18 mouse cellular contexts compared by ENCODE assay signal in genomic region chr10:40419841-40420240, GRCm38 (mm10).
DNase-seq lines count a peak whose midpoint lies in the region; ATAC-seq and TF ChIP-seq lines count a peak whose summit lies in the region.
"Had no signal": no experiment of that assay in that cellular context is flagged by ENCODE, and none has a peak within 500 bp of the region (broad histone marks: within the 10 kb centered on the region; RNA-seq: fewer than 3 reads in every experiment).

No protein-coding gene starts in this region.

- no peaks in the 10 kb centered on the region for H3K36me3 ChIP-seq in ES-Bruce4 (ENCODE audit: control insufficient read depth, insufficient read depth, low read length, poor library complexity, severe bottlenecking)
- no peaks in the 10 kb centered on the region for H3K36me3 ChIP-seq in intestine, embryonic 16.5 days (ENCODE audit: control insufficient read depth, insufficient read depth, low read length)
- no peaks in the 10 kb centered on the region for H3K36me3 ChIP-seq in intestine, embryonic 15.5 days
- H3K36me3 ChIP-seq: embryonic facial prominence, embryonic 10.5 days; forebrain, embryonic 12.5 days; heart, embryonic 12.5 days; hindbrain, embryonic 13.5 days; midbrain, embryonic 12.5 days; neural tube, embryonic 13.5 days had no signal

- TF ChIP-seq EP300 in ES-Bruce4 (IDR thresholded peaks at IDR 0.05; ENCODE audit: insufficient read depth, low read depth, low read length): peak; percentile 41; the same call in 1 of the 2 replicates

- DNase-seq in CD4-positive, CD25-positive, alpha-beta regulatory T cell, adult 2 months (ENCODE audit: low read depth, low spot score): peak; percentile 76
- DNase-seq in thymus, postnatal 25 days: peak; percentile 72
- DNase-seq in urinary bladder, adult 2 months (ENCODE audit: low spot score): no peak
- DNase-seq: cerebellum, adult 18-20 months; gastrocnemius, adult 2 months; heart, postnatal 14 days; kidney, adult 11 months had no signal

- no peak overlapping the region for H3K4me2 ChIP-seq in intestine, embryonic 16.5 days (ENCODE audit: low read depth, low read length)
- H3K4me2 ChIP-seq in intestine, embryonic 15.5 days (replicated peaks): no peak overlapping the region
- H3K4me2 ChIP-seq: forebrain, embryonic 12.5 days; heart, embryonic 12.5 days; hindbrain, embryonic 13.5 days; midbrain, embryonic 12.5 days; neural tube, embryonic 13.5 days had no signal

- no peak for TF ChIP-seq POLR2A in ES-Bruce4 (IDR thresholded peaks at IDR 0.05; ENCODE audit: insufficient read depth, low read length)

- H3K27ac ChIP-seq in ES-Bruce4 (ENCODE audit: insufficient read depth, low read length): no peak overlapping the region
- H3K27ac ChIP-seq in intestine, embryonic 16.5 days (ENCODE audit: low read length): no peak overlapping the region
- H3K27ac ChIP-seq in intestine, embryonic 15.5 days: no peak overlapping the region
- H3K27ac ChIP-seq: embryonic facial prominence, embryonic 10.5 days; forebrain, embryonic 12.5 days; gastrocnemius, adult 2 months; hindbrain, embryonic 13.5 days; liver, embryonic 14.5 days; midbrain, embryonic 12.5 days; neural tube, embryonic 13.5 days had no signal

- no peaks in the 10 kb centered on the region for H3K9me3 ChIP-seq in ES-Bruce4 (replicated peaks; ENCODE audit: control insufficient read depth, insufficient read depth, low read length, poor library complexity, severe bottlenecking)
- H3K9me3 ChIP-seq in intestine, embryonic 16.5 days (ENCODE audit: control insufficient read depth, low read length): no peaks in the 10 kb centered on the region
- no peaks in the 10 kb centered on the region for H3K9me3 ChIP-seq in intestine, embryonic 15.5 days
- H3K9me3 ChIP-seq: embryonic facial prominence, embryonic 10.5 days; forebrain, embryonic 12.5 days; heart, embryonic 12.5 days; hindbrain, embryonic 13.5 days; midbrain, embryonic 12.5 days; neural tube, embryonic 13.5 days had no signal

- TF ChIP-seq CTCF in ES-Bruce4 (IDR thresholded peaks at IDR 0.05; ENCODE audit: low read depth, low read length): no peak

- no peaks in the 10 kb centered on the region for H3K4me1 ChIP-seq in ES-Bruce4 (ENCODE audit: control insufficient read depth, insufficient read depth, low read length)
- H3K4me1 ChIP-seq in intestine, embryonic 16.5 days (ENCODE audit: control insufficient read depth, insufficient read depth, low read length): peaks cover 5% of the 10 kb centered on the region; the same call in 1 of the 2 replicates
- H3K4me1 ChIP-seq in intestine, embryonic 15.5 days (replicated peaks): peaks cover 8% of the 10 kb centered on the region; the same call in 1 of the 2 replicates

- 66% methylated on average over 4 of the region's 4 CpGs for WGBS in intestine, embryonic 16.5 days
- WGBS in intestine, embryonic 15.5 days: 69% methylated on average over 4 of the region's 4 CpGs

- peak; percentile 39; the same call in 1 of the 2 replicates for ATAC-seq in neutrophil, adult 5-6 weeks (ENCODE audit: extremely low read depth, insufficient number of reproducible peaks, low FRiP score, poor library complexity, severe bottlenecking)
- ATAC-seq in intestine, embryonic 16.5 days: no peak
- ATAC-seq in intestine, embryonic 15.5 days: no peak

- no peak overlapping the region for H3K9ac ChIP-seq in ES-Bruce4 (ENCODE audit: low read depth, poor library complexity, severe bottlenecking)
- H3K9ac ChIP-seq in intestine, embryonic 16.5 days (ENCODE audit: low read depth, low read length): no peak overlapping the region
- H3K9ac ChIP-seq in intestine, embryonic 15.5 days: no peak overlapping the region
- H3K9ac ChIP-seq: forebrain, embryonic 12.5 days; heart, embryonic 12.5 days; hindbrain, embryonic 13.5 days; liver, embryonic 14.5 days; midbrain, embryonic 12.5 days; neural tube, embryonic 13.5 days had no signal

- no peaks in the 10 kb centered on the region for H3K27me3 ChIP-seq in ES-Bruce4 (ENCODE audit: control insufficient read depth, insufficient read depth, low read length, poor library complexity, severe bottlenecking)
- no peaks in the 10 kb centered on the region for H3K27me3 ChIP-seq in intestine, embryonic 16.5 days (replicated peaks; ENCODE audit: control insufficient read depth, insufficient read depth, low read length)
- no peaks in the 10 kb centered on the region for H3K27me3 ChIP-seq in intestine, embryonic 15.5 days (replicated peaks)
- H3K27me3 ChIP-seq: forebrain, embryonic 12.5 days; heart, embryonic 12.5 days; hindbrain, embryonic 13.5 days; midbrain, embryonic 12.5 days; neural tube, embryonic 13.5 days had no signal

- no peak overlapping the region for H3K4me3 ChIP-seq in ES-Bruce4 (ENCODE audit: low read depth, low read length)
- no peak overlapping the region for H3K4me3 ChIP-seq in intestine, embryonic 16.5 days (ENCODE audit: low read length)
- H3K4me3 ChIP-seq in intestine, embryonic 15.5 days (replicated peaks): no peak overlapping the region
- H3K4me3 ChIP-seq: embryonic facial prominence, embryonic 10.5 days; forebrain, embryonic 12.5 days; gastrocnemius, adult 2 months; heart, embryonic 12.5 days; hindbrain, embryonic 13.5 days; midbrain, embryonic 12.5 days; neural tube, embryonic 13.5 days had no signal
